Mouse (Mus musculus): Measurements from ENCODE around the gene 4930469K13Rik. TPM values are rescaled to one million over a fixed set of nuclear protein-coding genes. Genes with fewer than 3 reads are reported as not detected.

The 4930469K13Rik gene
- polyA plus RNA-seq, 2 experiments, result not detected

DNA sequence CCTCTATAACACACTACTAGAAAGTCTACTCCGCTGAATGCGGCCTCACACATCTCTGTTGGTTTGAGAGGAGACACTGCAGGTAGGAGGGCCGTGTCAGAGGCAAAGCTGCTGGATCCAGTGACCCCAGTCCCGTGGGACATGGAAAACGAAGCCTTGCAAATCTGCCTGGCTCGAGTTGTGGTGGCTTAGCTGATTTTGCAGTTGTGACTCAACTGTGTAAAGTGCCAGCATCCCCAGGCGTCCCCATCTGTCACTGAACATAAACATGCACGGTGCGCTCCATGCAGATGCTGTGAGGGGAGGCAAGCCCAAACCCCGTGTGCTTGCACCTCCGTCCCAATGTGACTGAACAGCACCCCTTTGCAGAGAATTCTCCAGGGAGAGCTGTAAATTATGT is 168.9 kb downstream of the 4930469K13Rik start:
- Histone ChIP-seq H3K27ac (replicated peaks; ENCODE audit: low read depth, low read length) (no peak overlapping the region), H3K27me3 (ENCODE audit: control insufficient read depth, insufficient read depth, low read length) (no peaks in the 10 kb centered on the region), H3K36me3 (ENCODE audit: control insufficient read depth, insufficient read depth, low read length) (no peaks in the 10 kb centered on the region), H3K9me3 (ENCODE audit: control insufficient read depth, low read length) (no peaks in the 10 kb centered on the region), H3K4me2 (replicated peaks; ENCODE audit: low read depth, low read length, severe bottlenecking) (no peak overlapping the region), H3K9ac (ENCODE audit: low read depth, low read length, severe bottlenecking) (no peak overlapping the region), H3K4me1 (ENCODE audit: control insufficient read depth, insufficient read depth, low read length) (peaks cover 21% of the 10 kb centered on the region), H3K4me3 (replicated peaks; ENCODE audit: low read length) (no peak overlapping the region)
- 53% methylated on average over 11 of the region's 11 CpGs for WGBS
- ATAC-seq (ENCODE audit: low FRiP score, low read depth) (no peak), DNase-seq (ENCODE audit: low spot score) (no peak)
- TF ChIP-seq POLR2A (IDR thresholded peaks at IDR 0.05; ENCODE audit: borderline replicate concordance, extremely low read depth, insufficient read depth, insufficient read length), result no peak

DNA sequence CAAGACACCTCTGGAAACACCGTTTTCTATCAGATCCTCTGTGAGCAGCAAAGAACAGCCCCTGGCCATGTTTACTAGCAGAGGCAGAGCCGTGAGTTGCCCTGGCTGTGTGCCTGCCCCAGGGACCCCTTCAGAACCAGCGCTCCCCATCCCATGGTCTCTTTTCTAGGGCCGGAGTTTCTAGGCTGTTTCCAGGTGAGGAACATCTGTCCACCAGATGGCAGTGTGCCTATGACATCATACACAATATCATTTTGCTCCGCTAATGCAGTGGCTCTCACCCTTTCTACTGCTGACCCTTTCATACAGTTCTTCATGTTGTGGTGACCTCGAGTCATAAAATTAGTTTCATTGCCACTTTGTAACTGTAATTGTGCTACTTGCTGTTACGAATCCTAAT is 169.7 kb downstream of the 4930469K13Rik start:
- no peak for TF ChIP-seq POLR2A (IDR thresholded peaks at IDR 0.05; ENCODE audit: borderline replicate concordance, extremely low read depth, insufficient read depth, insufficient read length)
- Histone ChIP-seq H3K4me3 (replicated peaks; ENCODE audit: low read length) (no peak overlapping the region), H3K36me3 (ENCODE audit: control insufficient read depth, insufficient read depth, low read length) (no peaks in the 10 kb centered on the region), H3K27ac (replicated peaks; ENCODE audit: low read depth, low read length) (no peak overlapping the region), H3K27me3 (ENCODE audit: control insufficient read depth, insufficient read depth, low read length) (no peaks in the 10 kb centered on the region), H3K4me2 (replicated peaks; ENCODE audit: low read depth, low read length, severe bottlenecking) (0 out of 2 replicates have a peak overlapping the region, but pooled peaks have one; percentile 5), H3K9ac (ENCODE audit: low read depth, low read length, severe bottlenecking) (no peak overlapping the region), H3K4me1 (ENCODE audit: control insufficient read depth, insufficient read depth, low read length) (peaks cover 21% of the 10 kb centered on the region), H3K9me3 (ENCODE audit: control insufficient read depth, low read length) (no peaks in the 10 kb centered on the region)
- DNase-seq (ENCODE audit: low spot score) (peak; percentile 87), ATAC-seq (ENCODE audit: low FRiP score, low read depth) (peak; percentile 73)
- 9% methylated on average over 7 of the region's 7 CpGs for WGBS

DNA sequence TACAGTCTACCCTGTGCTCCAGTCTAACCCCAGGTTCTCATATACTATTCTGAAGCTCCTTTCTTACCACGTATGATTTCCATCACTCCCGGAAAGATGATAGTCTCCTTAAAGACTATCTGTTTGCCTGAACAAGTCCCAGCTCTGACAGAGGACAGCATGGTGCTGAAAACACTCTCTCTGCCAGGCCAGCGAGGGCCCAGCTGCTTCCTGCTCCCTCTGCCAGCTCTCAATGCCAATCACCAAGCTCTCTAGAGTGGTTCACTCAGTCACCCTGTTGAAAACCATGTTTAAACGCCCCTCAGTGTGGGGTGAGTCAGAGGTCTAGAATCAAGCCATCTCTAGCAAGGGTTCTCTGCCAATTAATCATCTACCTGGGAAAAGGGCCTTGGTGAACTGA is 170.5 kb downstream of the 4930469K13Rik start:
- no peaks in the 10 kb centered on the region for H3K27me3 ChIP-seq (ENCODE audit: control insufficient read depth, insufficient read depth, low read length)
- ATAC-seq (ENCODE audit: low FRiP score, low read depth) (no peak), DNase-seq (ENCODE audit: low spot score) (no peak)
- H3K9me3 ChIP-seq (ENCODE audit: control insufficient read depth, low read length), result no peaks in the 10 kb centered on the region
- no peaks in the 10 kb centered on the region for H3K36me3 ChIP-seq (ENCODE audit: control insufficient read depth, insufficient read depth, low read length)
- H3K4me3 ChIP-seq (replicated peaks; ENCODE audit: low read length), result no peak overlapping the region
- H3K4me2 ChIP-seq (replicated peaks; ENCODE audit: low read depth, low read length, severe bottlenecking), result no peak overlapping the region
- H3K9ac ChIP-seq (ENCODE audit: low read depth, low read length, severe bottlenecking), result no peak overlapping the region
- no peak overlapping the region for H3K27ac ChIP-seq (replicated peaks; ENCODE audit: low read depth, low read length)
- 70% methylated on average over 4 of the region's 4 CpGs for WGBS
- no peak for TF ChIP-seq POLR2A (IDR thresholded peaks at IDR 0.05; ENCODE audit: borderline replicate concordance, extremely low read depth, insufficient read depth, insufficient read length)
- H3K4me1 ChIP-seq (ENCODE audit: control insufficient read depth, insufficient read depth, low read length), result peaks cover 21% of the 10 kb centered on the region

DNA sequence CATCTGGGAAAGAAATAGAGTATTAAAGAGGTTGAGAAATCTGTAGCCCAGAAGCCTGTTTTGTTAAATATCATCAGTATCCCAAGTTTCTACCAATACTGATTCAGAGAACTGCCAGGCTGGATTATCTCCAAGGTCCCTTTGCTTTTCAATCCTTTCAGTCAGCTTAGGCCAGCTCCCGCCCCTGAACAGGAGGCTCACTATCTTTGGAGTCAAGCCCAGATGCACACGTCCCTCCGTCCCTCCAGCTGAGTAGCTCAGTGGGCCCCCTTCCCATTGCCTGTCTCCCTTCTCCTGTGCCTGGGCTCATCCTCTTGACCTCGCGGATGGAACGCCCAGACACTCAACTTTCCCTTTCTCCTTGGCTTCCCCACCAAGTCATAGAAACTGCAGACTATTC is 171.0 kb downstream of the 4930469K13Rik start:
- no peak overlapping the region for H3K4me3 ChIP-seq (replicated peaks; ENCODE audit: low read length)
- 67% methylated on average over 6 of the region's 6 CpGs for WGBS
- no peak for DNase-seq (ENCODE audit: low spot score)

DNA sequence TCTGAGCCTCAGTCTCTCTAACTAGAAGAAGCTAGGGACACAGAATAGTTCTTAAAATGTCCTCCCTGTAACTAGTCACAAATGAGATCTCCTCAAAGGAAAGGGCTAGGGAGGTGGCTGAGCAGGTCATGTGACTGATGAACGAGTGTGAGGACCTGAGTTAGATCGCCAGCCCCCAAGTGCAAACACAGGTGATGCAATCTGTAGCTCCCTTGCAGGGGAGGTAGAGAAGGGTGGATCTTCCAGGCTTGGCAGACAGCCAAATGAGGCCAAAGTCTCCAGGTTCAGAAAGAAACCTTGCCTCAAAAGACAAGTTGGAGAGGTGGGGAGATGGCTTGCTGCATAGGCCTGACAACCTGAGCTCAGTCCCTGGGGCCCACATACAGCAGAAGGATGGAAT is 171.8 kb downstream of the 4930469K13Rik start:
- Histone ChIP-seq H3K9ac (ENCODE audit: low read depth, low read length, severe bottlenecking) (no peak overlapping the region), H3K36me3 (ENCODE audit: control insufficient read depth, insufficient read depth, low read length) (no peaks in the 10 kb centered on the region), H3K4me2 (replicated peaks; ENCODE audit: low read depth, low read length, severe bottlenecking) (no peak overlapping the region), H3K4me3 (replicated peaks; ENCODE audit: low read length) (no peak overlapping the region), H3K27me3 (ENCODE audit: control insufficient read depth, insufficient read depth, low read length) (no peaks in the 10 kb centered on the region), H3K9me3 (ENCODE audit: control insufficient read depth, low read length) (no peaks in the 10 kb centered on the region), H3K4me1 (ENCODE audit: control insufficient read depth, insufficient read depth, low read length) (peaks cover 17% of the 10 kb centered on the region), H3K27ac (replicated peaks; ENCODE audit: low read depth, low read length) (no peak overlapping the region)
- WGBS, result 49% methylated on average over 2 of the region's 2 CpGs
- no peak for TF ChIP-seq POLR2A (IDR thresholded peaks at IDR 0.05; ENCODE audit: borderline replicate concordance, extremely low read depth, insufficient read depth, insufficient read length)
- ATAC-seq (ENCODE audit: low FRiP score, low read depth) (no peak), DNase-seq (ENCODE audit: low spot score) (no peak)

More for the DNA sequence above, 171.0 kb downstream of the 4930469K13Rik start:
- no peaks in the 10 kb centered on the region for H3K9me3 ChIP-seq (ENCODE audit: control insufficient read depth, low read length)
- H3K4me1 ChIP-seq (ENCODE audit: control insufficient read depth, insufficient read depth, low read length), result peaks cover 17% of the 10 kb centered on the region
- no peaks in the 10 kb centered on the region for H3K36me3 ChIP-seq (ENCODE audit: control insufficient read depth, insufficient read depth, low read length)
- ATAC-seq (ENCODE audit: low FRiP score, low read depth), result no peak
- no peak for TF ChIP-seq POLR2A (IDR thresholded peaks at IDR 0.05; ENCODE audit: borderline replicate concordance, extremely low read depth, insufficient read depth, insufficient read length)
- H3K4me2 ChIP-seq (replicated peaks; ENCODE audit: low read depth, low read length, severe bottlenecking), result no peak overlapping the region
- no peak overlapping the region for H3K27ac ChIP-seq (replicated peaks; ENCODE audit: low read depth, low read length)
- H3K9ac ChIP-seq (ENCODE audit: low read depth, low read length, severe bottlenecking), result no peak overlapping the region
- H3K27me3 ChIP-seq (ENCODE audit: control insufficient read depth, insufficient read depth, low read length), result no peaks in the 10 kb centered on the region

DNA sequence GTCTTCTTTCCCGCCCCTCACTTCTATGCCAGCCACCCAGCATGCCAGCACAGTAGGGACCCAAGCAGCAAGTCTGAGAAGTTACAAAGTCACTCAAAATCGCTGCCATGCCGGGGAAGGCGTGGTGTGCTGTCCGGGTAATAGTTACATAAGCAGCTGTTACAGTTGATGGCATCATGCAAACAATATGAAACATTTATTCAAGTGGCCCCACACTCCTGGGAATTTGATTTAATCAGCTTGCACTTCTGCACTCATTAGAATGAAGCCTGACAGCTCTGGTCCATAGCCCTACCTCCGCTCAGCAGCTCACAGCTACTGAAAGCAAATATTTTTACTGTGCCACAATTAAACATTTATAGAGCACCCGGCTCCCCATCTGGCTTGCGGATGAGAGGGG is 172.6 kb downstream of the 4930469K13Rik start:
- ATAC-seq (ENCODE audit: low FRiP score, low read depth) (no peak), DNase-seq (ENCODE audit: low spot score) (no peak)
- H3K27me3 ChIP-seq (ENCODE audit: control insufficient read depth, insufficient read depth, low read length), result no peaks in the 10 kb centered on the region
- H3K27ac ChIP-seq (replicated peaks; ENCODE audit: low read depth, low read length), result no peak overlapping the region
- H3K36me3 ChIP-seq (ENCODE audit: control insufficient read depth, insufficient read depth, low read length), result no peaks in the 10 kb centered on the region
- H3K4me1 ChIP-seq (ENCODE audit: control insufficient read depth, insufficient read depth, low read length), result peaks cover 17% of the 10 kb centered on the region
- no peak overlapping the region for H3K9ac ChIP-seq (ENCODE audit: low read depth, low read length, severe bottlenecking)
- 52% methylated on average over 8 of the region's 8 CpGs for WGBS
- no peak overlapping the region for H3K4me2 ChIP-seq (replicated peaks; ENCODE audit: low read depth, low read length, severe bottlenecking)
- no peaks in the 10 kb centered on the region for H3K9me3 ChIP-seq (ENCODE audit: control insufficient read depth, low read length)
- no peak overlapping the region for H3K4me3 ChIP-seq (replicated peaks; ENCODE audit: low read length)
- no peak for TF ChIP-seq POLR2A (IDR thresholded peaks at IDR 0.05; ENCODE audit: borderline replicate concordance, extremely low read depth, insufficient read depth, insufficient read length)

Other genes with a start within 250 kb of the 4930469K13Rik start
- gene Kcnmb1, start 135.5 kb downstream of the 4930469K13Rik start, polyA plus RNA-seq (2012; rRNA removed), result 0.10 and 0.13 TPM in 2 replicates
- 0.07 and 0.18 TPM in 2 replicates for gene Kcnmb1, start 135.5 kb downstream of the 4930469K13Rik start, polyA plus RNA-seq (2014; fragmentation: Nextera tagmentation; extraction: Ambion mirVana)
- 2.4 and 3.4 TPM in 2 replicates for gene Kcnip1, start 105.4 kb downstream of the 4930469K13Rik start, polyA plus RNA-seq (2012; rRNA removed)
- gene Kcnip1, start 105.4 kb downstream of the 4930469K13Rik start, polyA plus RNA-seq (2014; fragmentation: Nextera tagmentation; extraction: Ambion mirVana), result 4.5 and 5.0 TPM in 2 replicates
- 4.2 and 5.1 TPM in 2 replicates for gene Lcp2, start 51.6 kb downstream of the 4930469K13Rik start, polyA plus RNA-seq (2012; rRNA removed)
- gene Lcp2, start 51.6 kb downstream of the 4930469K13Rik start, polyA plus RNA-seq (2014; fragmentation: Nextera tagmentation; extraction: Ambion mirVana), result 4.4 and 6.1 TPM in 2 replicates
- not detected in 2 replicates for gene Foxi1, start 109.5 kb upstream of the 4930469K13Rik start, polyA plus RNA-seq (2012; rRNA removed)
- not detected in 2 replicates for gene Foxi1, start 109.5 kb upstream of the 4930469K13Rik start, polyA plus RNA-seq (2014; fragmentation: Nextera tagmentation; extraction: Ambion mirVana)
- gene Fam196b, start 216.3 kb upstream of the 4930469K13Rik start, polyA plus RNA-seq (2012; rRNA removed), result 2.2 and 2.5 TPM in 2 replicates
- 1.1 and 1.5 TPM in 2 replicates for gene Fam196b, start 216.3 kb upstream of the 4930469K13Rik start, polyA plus RNA-seq (2014; fragmentation: Nextera tagmentation; extraction: Ambion mirVana)